Mouse (Mus musculus): ENCODE results near the gene Krtap5-1.
"Not testable (repeated sequence)": the region's sequence is repeated elsewhere in the genome, so short reads cannot be mapped to it uniquely, and the experiment has no call there.

Gene Krtap5-1

GRCm38 (mm10) chr7:142297018-142297417, at the start of gene Krtap5-1:
Gene Krtap5-1, minus strand, starts transcription at chr7:142297118.
- DNase-seq (ENCODE audit: low read depth, low spot score), result not testable (repeated sequence)

- no peak for DNase-seq (ENCODE audit: low read depth, low spot score)
Measured at GRCm38 (mm10) chr7:142342247-142342640, 45.3 kb upstream of the Krtap5-1 start.

- DNase-seq (ENCODE audit: low read depth, low spot score), result no peak
Measured at GRCm38 (mm10) chr7:142341564-142342246, 44.8 kb upstream of the Krtap5-1 start.

GRCm38 (mm10) chr7:142340269-142340970, 43.5 kb upstream of the Krtap5-1 start:
- DNase-seq (ENCODE audit: low read depth, low spot score), result peak; percentile 61

- no peak for DNase-seq (ENCODE audit: low read depth, low spot score)
Measured at GRCm38 (mm10) chr7:142335151-142335550, 38.2 kb upstream of the Krtap5-1 start.

- peak; percentile 92 for DNase-seq (ENCODE audit: low read depth, low spot score)
Measured at GRCm38 (mm10) chr7:142334246-142334645, 37.3 kb upstream of the Krtap5-1 start.

- DNase-seq (ENCODE audit: low read depth, low spot score), result not testable (repeated sequence)
Measured at GRCm38 (mm10) chr7:142332741-142333140, 35.8 kb upstream of the Krtap5-1 start.

- DNase-seq (ENCODE audit: low read depth, low spot score), result no peak
Measured at GRCm38 (mm10) chr7:142331281-142331680, 34.4 kb upstream of the Krtap5-1 start.

- no peak for DNase-seq (ENCODE audit: low read depth, low spot score)
Measured at GRCm38 (mm10) chr7:142330271-142330724, 33.4 kb upstream of the Krtap5-1 start.

GRCm38 (mm10) chr7:142328507-142328906, 31.6 kb upstream of the Krtap5-1 start:
- DNase-seq (ENCODE audit: low read depth, low spot score), result no peak

GRCm38 (mm10) chr7:142326714-142327445, 30.0 kb upstream of the Krtap5-1 start:
- DNase-seq (ENCODE audit: low read depth, low spot score), result no peak

- no peak for DNase-seq (ENCODE audit: low read depth, low spot score)
Measured at GRCm38 (mm10) chr7:142323396-142324117, 26.6 kb upstream of the Krtap5-1 start.

GRCm38 (mm10) chr7:142322641-142323040, 25.7 kb upstream of the Krtap5-1 start:
- DNase-seq (ENCODE audit: low read depth, low spot score), result no peak

- DNase-seq (ENCODE audit: low read depth, low spot score), result not testable (repeated sequence)
Measured at GRCm38 (mm10) chr7:142321637-142322306, 24.9 kb upstream of the Krtap5-1 start.

GRCm38 (mm10) chr7:142320906-142321305, 24.0 kb upstream of the Krtap5-1 start:
- no peak for DNase-seq (ENCODE audit: low read depth, low spot score)

- no peak for DNase-seq (ENCODE audit: low read depth, low spot score)
Measured at GRCm38 (mm10) chr7:142319124-142319523, 22.2 kb upstream of the Krtap5-1 start.

GRCm38 (mm10) chr7:142317216-142317615, 20.3 kb upstream of the Krtap5-1 start:
- DNase-seq (ENCODE audit: low read depth, low spot score), result no peak

- DNase-seq (ENCODE audit: low read depth, low spot score), result peak; percentile 64
Measured at GRCm38 (mm10) chr7:142316558-142316957, 19.6 kb upstream of the Krtap5-1 start.

GRCm38 (mm10) chr7:142314600-142315285, 17.8 kb upstream of the Krtap5-1 start:
- no peak for DNase-seq (ENCODE audit: low read depth, low spot score)

GRCm38 (mm10) chr7:142303929-142304328, 7.0 kb upstream of the Krtap5-1 start:
- not testable (repeated sequence) for DNase-seq (ENCODE audit: low read depth, low spot score)

Data from CD4-positive, CD25-positive, alpha-beta regulatory T cell, adult 2 months (primary cell).